Mouse (Mus musculus) subcutaneous adipose tissue, adult 2 months (tissue): ENCODE data around the gene Car2. TPM values are rescaled to one million over a fixed set of nuclear protein-coding genes. Genes with fewer than 3 reads are reported as not detected.

Experiments used
- polyA plus RNA-seq: library from polyadenylated mRNA; depleted of rRNA; stranded (reverse); fragments of >200 nt; gene quantifications from 2 replicates; pipeline ENCODE4 v1.2.3, GENCODE M21; 2012; ENCODE audit warnings: low replicate concordance; rRNA removed

The Car2 gene
- 11.0 and 122 TPM in 2 replicates for polyA plus RNA-seq

DNA sequence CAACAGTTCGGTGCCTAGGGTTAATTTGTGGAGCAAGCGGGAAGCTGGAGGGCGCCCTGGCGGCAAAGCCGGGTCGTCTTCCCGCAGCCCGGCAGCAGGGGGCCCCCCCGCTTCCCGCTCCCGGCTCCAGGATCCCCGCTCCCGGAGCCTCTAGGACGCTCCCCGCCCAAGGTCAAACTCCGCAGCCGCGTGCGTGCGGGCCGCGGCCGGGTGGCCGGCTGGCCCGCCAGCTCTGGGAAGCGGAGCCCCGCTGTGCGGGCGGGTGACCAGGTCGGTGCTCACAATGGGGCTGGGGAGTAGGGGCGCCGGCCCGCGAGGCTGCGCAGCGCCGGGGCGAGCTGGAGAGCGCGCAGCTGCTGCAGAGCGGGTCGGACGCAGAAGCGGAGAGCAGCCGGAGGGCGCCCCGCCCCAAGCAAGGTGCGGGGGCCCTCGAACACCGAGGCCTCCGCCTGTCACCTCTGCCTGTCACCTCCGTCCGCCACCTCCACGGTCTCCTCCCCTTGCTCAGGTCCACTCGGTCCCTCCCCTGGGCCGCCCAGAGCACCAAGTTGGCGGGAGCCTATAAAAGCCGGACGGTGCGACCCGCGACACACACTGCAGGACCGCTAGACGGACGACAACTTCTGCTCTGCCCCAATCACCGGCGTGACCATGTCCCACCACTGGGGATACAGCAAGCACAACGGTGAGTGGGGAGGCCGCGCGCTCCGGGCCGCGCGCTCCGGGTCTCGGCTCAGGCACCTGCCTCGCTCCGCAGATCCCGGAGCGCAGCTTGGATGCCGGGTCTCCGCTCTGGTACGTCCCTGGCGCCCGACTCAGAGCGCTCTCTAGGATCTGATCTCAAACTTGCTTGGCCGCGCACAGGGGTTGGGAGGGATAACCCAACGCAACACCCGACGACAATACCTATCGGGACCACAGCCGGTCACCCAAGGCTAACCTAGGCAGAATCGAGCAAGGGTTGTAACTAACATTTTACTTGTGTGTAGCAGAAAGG is at the start of gene Car2:
Gene Car2, plus strand, starts transcription at position 172 of the 997 bp plus-strand sequence.

DNA sequence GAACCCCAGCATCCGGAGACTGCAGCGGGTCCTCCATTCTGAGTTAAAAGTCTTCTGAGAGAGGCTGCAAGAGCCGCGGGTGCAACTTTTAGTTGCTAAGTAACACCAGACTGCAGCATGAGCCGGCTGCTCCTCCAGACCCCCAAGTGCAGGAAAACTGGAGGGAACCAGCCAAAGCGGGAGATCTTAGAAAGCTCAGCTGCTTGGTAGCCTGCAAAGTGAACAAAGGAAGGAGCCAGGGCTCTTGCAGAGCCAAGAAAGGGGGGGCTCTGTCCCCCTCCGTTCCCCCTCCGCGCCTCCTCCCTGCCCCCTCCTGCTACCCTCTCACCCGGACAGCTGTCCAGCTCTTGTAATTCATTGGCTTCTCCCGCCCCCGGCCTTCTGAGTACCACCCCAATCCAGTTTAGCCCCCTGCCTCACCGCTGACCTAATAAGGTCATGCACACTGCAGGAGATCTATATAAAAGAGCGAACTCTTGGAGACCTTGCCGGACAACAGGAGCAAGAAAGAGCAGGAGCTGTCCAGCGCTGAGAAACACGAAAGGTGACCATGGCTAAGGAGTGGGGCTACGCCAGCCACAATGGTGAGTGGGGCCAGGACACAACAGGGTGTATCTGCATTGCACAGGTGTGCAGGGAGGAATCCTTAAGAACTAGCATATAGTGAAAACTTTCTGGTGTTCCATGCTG is 22.9 kb upstream of the Car2 start, which contains the start of gene Car3:
Gene Car3, plus strand, starts transcription at position 491 of the 690 bp plus-strand sequence.

Other genes starting within 250 kb of the Car2 start
- 8.7 and 12.7 TPM in 2 replicates for gene Car13, start 244.5 kb upstream of the Car2 start, polyA plus RNA-seq
- 0.90 and 3.3 TPM in 2 replicates for gene Car1, start 77.9 kb upstream of the Car2 start, polyA plus RNA-seq
- 5,562 and 24,034 TPM in 2 replicates for gene Car3, start 22.8 kb upstream of the Car2 start, polyA plus RNA-seq